Mouse (Mus musculus) gastrocnemius, postnatal 4 days (tissue): ENCODE results near the gene Obsl1. TPM values are rescaled to one million over a fixed set of nuclear protein-coding genes. Genes with fewer than 3 reads are reported as not detected.

Experiments used
- DNase-seq, 2 experiments: peaks; one replicate each; pipeline ENCODE4 v3.0.0; 2021 to 2022; ENCODE audit warnings: low spot score in 2 of 2, mixed read lengths in 2 of 2
- total RNA-seq, 2 experiments: library from RNA; stranded (reverse); gene quantifications; 2 replicates each; pipeline ENCODE4 v1.2.3; 2021

Gene Obsl1
- total RNA-seq, 2 experiments from 2014 or later, result 203 to 213 TPM

DNA sequence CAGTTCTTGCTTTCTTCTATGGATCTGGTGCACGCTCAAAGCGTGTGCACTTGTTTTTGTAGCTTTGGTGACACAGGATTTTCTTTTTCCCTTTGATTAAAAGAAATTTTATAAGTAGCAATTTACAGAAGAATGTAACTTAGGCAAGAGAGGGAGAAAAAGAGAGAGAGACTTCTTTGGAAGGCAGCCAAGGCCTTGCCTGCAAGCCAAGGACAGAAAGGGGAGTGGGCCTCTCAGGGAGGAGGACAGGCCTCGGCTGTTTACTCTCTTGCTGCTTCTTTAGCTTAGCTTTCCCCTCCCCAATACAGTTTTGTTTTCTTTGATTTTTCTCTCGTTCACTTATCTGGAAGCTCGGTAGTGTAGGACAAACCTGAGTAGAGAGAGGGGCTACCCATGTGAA is 13.3 kb upstream of the Obsl1 start:
- no peak for DNase-seq

GRCm38 (mm10) chr1:75518427-75518826 is 12.2 kb upstream of the Obsl1 start:
- no peak for DNase-seq

GRCm38 (mm10) chr1:75517984-75518383 is 11.7 kb upstream of the Obsl1 start:
- DNase-seq, result no peak

DNA sequence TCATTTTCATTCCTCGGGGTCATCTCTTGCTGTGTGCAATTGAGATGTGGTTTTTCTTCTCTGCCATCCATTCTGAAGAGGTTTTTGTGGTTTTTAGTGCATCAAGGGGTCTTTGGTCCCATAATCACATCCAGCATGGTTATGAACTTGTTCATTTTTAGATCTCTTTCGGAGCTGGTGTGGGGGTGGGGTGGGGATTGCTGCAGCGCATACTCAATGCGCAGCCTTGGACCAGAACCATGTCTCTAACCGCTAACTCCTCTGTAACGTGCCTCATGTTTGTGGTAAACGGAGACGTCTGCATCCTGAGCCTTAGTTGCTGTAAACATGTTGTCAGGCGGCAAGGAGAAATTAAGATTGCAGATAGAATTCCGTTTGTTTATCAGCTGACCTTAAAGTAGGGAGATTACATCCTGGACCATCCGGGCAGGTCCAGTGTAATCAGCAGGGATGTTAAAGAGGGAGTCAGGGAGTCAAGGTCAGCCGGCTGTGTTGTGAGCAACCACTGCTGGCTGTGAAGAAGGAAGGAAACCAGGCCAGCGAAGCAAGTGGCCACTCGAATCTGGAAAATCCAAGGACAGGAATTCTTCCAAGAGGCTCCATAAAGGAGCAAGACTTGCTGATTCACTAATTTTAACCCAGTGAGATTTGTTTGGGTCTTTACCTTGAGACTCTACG is 10.6 kb upstream of the Obsl1 start:
- no peak for DNase-seq

DNA sequence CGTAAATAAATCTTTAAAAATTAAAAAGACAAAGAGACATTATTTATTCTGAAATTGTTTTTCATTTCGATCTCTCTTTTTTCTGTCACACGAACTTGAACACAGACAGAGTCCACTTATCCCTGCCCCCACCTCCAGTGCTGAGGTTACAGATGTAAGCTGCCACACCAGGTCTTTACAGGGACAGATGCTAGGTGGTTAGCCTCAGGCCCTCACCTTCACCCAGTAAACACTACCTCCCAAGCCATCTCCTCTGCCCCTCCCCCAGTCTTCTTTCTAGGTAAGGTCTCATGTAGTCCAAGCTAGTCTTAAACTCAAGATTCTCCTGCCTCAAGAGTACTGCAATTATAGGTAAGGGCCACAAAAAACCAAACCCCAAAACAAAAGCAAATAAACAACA is 6.3 kb upstream of the Obsl1 start:
- DNase-seq, result no peak

- DNase-seq, result no peak
Observed at GRCm38 (mm10) chr1:75511437-75512210, 5.4 kb upstream of the Obsl1 start.

DNA sequence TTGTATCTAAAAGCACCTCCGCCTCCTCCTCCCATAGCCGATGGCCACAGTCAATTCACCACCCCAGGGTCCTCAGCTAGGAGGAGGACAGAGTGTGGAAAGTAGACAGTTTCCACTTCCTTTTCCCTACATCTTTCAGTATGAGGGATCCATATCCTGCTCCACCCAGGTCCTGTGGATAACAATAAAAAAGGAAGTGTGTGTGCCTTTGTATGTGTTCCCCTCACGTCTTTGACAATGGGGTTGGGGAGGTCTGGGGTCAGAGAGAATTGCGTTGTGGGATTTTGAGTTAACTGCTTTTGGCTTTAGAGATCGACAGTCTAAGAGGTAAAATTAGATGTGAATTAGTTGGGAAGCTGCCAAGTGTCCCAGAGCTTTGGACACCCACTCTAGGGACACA is 3.9 kb upstream of the Obsl1 start:
- DNase-seq, result no peak

GRCm38 (mm10) chr1:75509586-75509985 is 3.3 kb upstream of the Obsl1 start:
- no peak for DNase-seq

DNA sequence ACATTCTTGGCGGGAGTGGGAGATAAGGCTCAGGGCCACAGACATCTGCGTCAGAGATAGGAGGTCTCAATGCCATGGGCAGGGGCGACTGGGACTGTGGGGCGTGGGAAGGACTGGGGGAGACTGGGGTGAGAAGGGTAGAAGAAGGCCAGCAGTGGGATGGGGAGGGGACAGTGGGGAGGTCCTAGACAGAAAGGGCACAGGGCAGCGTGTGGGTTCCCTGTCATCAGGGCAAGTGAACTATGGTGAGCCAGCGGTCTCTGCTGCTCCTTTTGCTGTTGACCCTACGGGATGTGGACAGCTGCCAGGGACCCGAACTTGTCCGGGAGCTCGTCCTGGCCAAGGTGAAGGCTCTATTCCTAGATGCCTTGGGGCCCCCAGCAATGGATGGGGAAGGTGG is 754 bp upstream of the Obsl1 start, which contains the start of gene Inha:
Inha (plus strand) TSS at position 72 of the 400 bp plus-strand sequence.
- no peak for DNase-seq

DNA sequence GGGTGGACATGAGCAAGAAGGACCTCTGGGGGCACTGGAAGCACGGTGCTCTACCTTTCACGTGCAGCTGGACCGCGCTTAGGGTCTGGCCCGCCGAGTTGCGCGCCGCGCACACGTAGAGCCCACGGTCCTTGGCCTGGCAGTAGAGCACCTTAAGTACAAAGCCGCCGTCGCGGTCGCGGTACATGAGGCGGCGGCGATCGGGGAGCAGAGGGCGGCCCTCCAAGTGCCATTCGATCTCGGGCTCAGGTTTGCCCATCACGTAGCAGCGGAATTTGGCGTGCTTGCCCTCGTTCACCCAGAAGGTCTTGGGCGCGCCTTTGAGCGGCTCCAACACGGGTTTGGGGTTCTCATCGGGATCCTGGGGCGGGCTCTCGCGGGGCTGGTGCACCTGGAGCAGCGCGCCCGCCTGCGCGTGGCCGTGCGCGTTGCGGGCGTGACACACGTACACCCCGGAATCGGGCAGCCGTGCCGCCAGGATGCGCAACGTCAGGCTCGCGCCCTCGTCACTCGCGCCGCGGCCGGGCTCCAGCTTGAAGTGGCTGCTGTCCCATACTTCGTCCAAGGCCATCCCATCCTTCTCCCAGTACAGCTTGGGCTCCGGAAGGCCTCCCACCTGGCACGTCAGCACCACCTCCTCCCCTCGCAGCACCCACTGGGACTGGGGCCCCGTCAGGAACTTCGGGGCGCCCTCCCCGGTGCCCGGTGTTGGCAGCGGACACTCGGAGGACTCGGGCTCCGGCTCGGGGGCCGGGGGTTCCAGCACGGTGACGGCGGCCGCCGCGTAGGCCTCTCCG is 895 bp downstream of the Obsl1 start:
- peak; percentile 59 to 76 for DNase-seq

GRCm38 (mm10) chr1:75504256-75505045 is 1.8 kb downstream of the Obsl1 start:
- DNase-seq, result no peak

GRCm38 (mm10) chr1:75503651-75503980 is 2.6 kb downstream of the Obsl1 start:
- no peak for DNase-seq

GRCm38 (mm10) chr1:75502945-75503650 is 3.2 kb downstream of the Obsl1 start:
- DNase-seq, result no peak

DNA sequence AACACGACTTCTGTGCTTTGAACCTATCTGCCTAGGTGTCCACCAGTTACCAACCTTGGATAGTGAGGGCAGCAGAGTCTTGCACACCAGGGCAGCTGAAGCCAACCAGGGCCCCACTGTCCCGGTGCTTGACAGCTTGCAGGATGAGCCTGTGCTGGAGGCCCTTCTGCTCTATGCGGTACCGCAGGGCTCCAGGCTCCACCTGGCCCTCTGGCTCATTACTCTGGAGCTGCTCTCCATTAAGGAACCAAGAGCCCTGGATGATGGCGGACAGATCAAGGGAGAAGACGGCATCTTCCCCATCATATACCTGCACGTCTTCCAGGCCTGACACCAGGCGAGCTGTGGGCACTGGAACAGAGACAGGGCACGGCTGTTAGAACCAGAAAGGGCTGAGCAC is 4.3 kb downstream of the Obsl1 start:
- no peak for DNase-seq

- DNase-seq, result no peak
Observed at GRCm38 (mm10) chr1:75499441-75499840, 6.8 kb downstream of the Obsl1 start.

- no peak for DNase-seq
Observed at GRCm38 (mm10) chr1:75498897-75499296, 7.4 kb downstream of the Obsl1 start.

- no peak for DNase-seq
Observed at GRCm38 (mm10) chr1:75494878-75495548, 11.2 kb downstream of the Obsl1 start.

DNA sequence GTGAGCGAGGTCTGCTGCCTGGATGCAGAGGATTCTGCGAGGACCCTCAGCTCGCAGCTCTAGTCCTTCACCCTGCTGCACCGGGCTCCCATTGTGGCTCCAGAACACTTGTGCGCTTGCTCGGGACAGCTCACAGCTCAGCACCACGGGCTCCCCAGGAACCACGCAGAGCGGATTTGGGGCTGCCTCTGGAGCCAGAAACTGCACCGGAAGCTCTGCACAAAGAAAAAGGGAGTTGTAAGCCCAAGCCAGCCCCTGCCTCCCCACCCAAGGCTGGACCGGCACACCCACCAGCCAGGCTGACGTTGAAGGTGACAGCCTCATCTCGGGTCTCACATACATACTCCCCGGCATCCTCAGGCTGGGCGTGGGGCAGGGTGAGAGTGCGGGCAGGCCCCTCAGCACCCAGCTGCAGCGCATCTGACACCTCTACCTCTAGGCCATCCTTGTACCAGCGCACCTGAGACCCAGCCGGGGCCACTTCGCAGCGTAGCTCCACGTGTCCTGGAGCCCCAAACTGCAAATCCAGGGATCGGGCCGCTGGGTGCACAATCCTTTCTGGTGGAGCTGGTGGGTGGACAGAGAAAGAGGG is 13.6 kb downstream of the Obsl1 start:
- no peak for DNase-seq

GRCm38 (mm10) chr1:75490785-75491551 is 15.3 kb downstream of the Obsl1 start:
- DNase-seq, result no peak
